Mouse (Mus musculus): Measurements from ENCODE around the gene Jph2.
"Not testable (repeated sequence)": the region's sequence is repeated elsewhere in the genome, so short reads cannot be mapped to it uniquely, and the experiment has no call there.

Gene Jph2

DNA sequence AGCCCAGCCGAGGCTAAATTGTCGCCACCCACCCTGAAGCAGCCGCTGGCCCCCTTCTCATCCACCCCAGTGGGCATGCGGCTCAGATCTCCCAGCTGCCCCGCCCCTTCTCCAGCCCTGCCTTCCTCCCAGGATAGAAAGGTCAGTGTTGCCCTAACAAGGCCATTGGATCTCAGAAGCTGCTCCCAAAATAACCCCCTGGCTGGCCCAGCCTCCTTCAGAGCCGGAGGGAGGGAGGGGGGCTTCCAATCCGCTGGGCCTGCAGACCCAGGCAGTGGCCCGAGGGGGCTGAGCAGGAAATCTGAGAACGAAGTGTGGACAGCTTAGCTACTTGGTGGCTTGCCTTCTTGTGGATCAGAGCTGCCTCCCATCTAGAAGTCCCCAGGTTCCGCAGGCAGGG is at the start of gene Jph2:
Gene Jph2, minus strand, starts transcription at position 89 of the 400 bp plus-strand sequence.
- DNase-seq: no peak

GRCm38 (mm10) chr2:163447375-163447774 is 49.6 kb upstream of the Jph2 start:
- no peak for DNase-seq

- no peak for DNase-seq
Observed at GRCm38 (mm10) chr2:163444017-163444416, 46.2 kb upstream of the Jph2 start.

- no peak for DNase-seq
Observed at GRCm38 (mm10) chr2:163443543-163443942, 45.8 kb upstream of the Jph2 start.

DNA sequence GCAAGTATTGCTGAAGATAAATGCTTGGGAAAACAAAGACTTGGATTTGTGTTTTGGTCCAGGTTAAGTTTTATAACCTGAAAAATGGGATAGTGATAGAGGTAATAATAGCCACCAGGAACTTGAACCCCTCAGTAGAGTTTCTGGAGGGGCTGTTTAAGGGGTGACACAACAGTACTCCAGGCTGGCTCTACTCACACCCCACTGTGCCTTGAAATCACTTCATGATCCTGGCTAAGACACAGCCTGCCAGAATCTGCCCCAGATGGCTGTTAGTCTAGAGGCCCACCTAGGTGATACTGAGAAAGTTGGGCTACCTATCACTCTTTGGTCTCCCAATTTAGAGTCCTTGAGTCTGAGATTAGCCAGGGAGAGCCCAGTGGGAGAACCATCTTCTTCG is 41.7 kb upstream of the Jph2 start:
- no peak for DNase-seq

DNA sequence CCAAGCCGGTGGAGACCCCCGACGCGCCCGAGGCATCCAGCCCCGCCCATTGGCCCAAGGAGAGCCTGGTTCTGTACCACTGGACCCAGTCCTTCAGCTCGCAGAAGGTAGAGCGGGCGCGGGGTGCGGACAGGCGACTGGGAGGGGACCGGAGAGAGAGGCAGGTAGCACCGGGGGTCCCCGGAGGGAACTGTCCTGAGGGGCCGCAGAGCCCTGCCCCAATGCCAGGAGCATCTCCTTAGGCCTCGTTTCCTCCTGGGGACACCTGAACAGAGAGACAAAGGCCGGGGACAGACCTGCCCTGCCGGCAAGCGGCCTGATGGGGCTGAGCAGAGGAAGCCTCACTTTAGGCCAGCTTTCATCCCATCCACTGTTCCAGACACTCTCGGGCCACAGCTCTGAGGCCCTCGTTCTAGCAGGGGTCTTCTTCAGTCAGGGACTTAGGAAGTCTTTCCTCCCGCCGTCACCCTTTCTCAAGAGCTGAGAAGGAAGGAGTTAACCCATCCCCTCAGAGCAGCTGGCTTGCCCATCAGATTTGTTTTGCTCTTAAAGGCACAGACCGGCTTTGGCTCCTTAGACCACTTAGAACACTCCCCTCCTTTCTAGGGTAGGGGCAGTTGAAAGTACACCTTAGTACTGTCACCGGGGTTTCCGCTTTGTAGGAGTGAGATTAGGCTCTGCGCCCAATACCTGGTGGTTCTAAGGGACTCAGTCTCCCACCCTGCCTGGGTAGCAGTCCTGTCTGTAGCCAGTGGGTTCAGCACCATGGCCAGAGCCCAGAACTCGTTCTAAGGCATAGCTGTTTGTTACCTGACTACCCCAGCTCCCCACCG is 41.0 kb upstream of the Jph2 start:
- no peak for DNase-seq

GRCm38 (mm10) chr2:163438246-163438618 is 40.4 kb upstream of the Jph2 start, which contains the start of gene Gdap1l1:
Gene Gdap1l1, plus strand, starts transcription at chr2:163438476.
- no peak for DNase-seq

GRCm38 (mm10) chr2:163437800-163438199 is 40.0 kb upstream of the Jph2 start:
- DNase-seq: no peak

- no peak for DNase-seq
Observed at GRCm38 (mm10) chr2:163433971-163434370, 36.2 kb upstream of the Jph2 start.

DNA sequence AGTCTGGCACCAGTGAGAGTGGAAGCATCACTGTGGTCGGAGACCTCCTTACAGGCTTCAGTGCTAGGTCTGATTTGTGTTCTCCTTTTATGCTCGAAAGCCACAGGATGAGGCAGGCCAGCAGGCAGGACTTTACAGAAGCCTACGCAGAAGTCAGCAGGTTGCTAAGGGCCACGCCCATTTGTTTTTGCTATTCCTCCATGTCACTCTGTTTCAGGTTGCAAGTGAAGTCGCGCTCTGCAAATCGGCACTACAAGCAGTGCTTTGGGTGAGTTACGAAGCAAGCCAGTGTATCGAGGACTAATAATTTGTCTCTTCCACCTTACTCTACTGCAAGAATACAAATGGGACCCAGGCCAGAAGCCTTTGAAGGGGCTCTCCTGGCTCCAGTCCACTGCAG is 33.5 kb upstream of the Jph2 start:
- DNase-seq: no peak

DNA sequence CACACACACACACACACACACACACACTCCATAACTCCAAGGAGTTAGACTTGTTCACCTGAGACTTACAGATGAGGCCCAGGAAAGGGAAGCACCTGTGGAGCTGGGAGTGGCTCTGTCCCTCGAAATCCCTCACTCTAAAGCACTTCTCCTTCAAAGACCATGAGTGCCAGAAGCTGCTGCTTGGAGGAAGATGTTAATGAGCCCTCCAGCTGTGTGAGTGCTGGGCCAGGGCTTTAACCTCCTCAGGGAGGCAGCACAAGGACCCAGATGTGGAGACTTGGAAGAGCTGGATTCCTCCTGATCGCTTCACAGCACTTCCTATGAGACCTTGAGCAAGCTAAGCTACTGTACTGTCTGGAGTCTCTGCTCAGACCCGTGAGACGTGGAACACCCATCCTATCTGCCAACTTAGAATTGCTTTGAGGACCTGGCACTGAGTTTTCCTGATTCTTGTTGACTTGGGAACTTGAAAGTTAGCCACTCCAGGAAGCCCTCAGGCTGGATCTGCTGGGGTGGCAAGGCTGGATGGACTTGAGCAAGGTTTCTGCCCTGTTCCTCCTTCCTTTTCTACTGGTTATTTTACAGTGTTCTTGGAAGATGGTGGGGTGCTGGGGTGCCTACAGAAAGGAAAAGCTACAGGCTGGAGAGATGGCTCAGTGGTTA is 30.7 kb upstream of the Jph2 start:
- DNase-seq: no peak

GRCm38 (mm10) chr2:163424597-163424996 is 26.8 kb upstream of the Jph2 start, which contains the start of gene Oser1:
Gene Oser1, minus strand, starts transcription at chr2:163424697.
- DNase-seq: no peak

DNA sequence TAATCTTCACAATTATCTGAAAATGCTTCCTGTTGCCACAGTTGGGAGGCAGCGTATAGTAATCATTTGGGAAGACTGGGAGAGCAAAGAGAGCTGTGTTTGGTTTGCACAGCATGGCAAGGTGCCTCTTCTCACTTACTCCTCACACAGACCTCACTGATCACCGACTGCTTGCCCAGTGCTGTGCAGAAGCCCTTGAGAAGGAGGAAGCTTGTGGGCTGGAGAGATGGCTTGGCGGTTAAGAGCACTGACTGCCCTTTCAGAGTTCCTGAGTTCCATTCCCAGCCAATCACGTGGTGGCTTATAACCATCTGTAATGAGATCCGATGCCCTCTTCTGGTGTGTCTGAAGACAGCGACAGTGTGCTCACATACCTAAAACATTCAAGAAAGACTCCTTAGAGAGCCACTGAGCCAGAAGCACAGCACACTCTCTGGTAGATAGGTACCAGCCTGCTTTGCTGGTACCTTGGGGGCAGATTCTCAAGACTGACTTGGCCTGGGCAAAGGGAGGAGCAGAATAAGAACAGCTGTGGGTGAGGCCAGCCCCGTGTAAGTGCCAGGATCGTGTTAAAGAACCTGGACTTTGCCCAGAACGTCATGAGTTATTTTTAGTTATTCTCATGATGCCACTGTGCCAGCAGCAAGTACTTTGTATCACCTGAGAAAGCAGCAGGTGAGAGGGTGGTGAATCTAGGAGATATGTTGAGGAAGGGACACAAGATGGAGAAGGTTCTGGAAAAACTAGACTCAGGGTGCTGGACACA is 25.3 kb upstream of the Jph2 start:
- peak; percentile 68 for DNase-seq

GRCm38 (mm10) chr2:163420366-163420886 is 22.6 kb upstream of the Jph2 start:
- DNase-seq: no peak

DNA sequence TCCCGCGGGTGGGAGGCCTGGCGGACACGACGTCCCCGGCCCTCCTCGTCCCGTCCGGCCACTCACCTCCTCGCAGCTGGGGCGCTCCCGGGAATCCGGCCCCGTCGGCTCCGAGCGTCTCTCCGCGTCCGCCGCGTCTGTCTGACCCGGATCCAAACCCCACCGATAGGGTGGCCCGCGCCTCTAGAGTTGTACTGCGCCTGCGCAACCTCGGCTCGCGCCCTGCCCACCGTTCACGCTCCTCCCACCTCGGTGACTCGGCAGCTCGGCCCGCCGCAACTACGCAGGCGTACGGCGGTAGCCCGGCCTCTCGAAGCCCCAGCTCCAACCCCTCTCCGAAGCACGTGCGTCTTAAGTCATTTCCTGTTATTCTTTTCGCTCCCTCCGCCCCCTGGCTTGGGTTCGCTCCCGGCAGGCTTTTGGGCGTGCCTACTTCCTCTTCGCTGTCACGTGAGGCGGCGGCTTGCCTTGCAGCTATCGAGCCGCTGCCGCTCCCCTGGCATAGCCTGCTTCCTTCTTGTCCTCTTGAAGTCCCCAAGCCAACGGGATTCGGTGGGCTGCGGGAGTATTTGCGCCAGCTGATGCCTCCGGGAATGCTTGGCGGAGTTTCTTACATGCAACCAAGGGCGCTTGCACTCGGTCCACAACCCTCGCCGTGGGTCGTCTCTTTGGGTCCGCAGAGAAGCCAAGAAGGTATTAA is 21.7 kb upstream of the Jph2 start:
- DNase-seq: peak; percentile 99

DNA sequence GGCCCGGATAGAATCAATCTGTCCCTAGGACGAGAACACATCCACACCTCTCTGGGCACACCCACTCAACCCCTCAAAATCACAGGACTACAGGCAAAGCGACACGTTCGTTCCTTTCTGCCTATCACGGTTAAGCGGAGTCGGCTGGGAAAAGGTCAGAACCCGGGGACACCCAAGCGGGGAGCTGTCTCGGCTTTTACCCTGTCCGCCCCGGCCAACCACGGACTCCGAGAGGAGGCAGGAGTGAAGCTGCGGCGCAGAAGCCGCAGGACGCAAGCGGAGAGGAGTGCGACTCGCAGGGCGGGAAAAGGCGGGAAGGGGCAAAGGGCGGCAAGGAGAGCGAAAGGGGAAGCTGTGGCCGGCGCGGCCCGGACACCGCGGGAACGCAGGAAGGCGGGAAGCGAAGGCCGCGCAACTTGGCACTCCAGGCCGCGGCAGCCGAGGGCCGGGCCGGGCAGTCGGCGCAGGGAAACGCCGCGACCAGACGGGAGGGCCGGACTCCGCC is 21.1 kb upstream of the Jph2 start:
- DNase-seq: no peak

- DNase-seq: no peak
Observed at GRCm38 (mm10) chr2:163417830-163418229, 20.0 kb upstream of the Jph2 start.

DNA sequence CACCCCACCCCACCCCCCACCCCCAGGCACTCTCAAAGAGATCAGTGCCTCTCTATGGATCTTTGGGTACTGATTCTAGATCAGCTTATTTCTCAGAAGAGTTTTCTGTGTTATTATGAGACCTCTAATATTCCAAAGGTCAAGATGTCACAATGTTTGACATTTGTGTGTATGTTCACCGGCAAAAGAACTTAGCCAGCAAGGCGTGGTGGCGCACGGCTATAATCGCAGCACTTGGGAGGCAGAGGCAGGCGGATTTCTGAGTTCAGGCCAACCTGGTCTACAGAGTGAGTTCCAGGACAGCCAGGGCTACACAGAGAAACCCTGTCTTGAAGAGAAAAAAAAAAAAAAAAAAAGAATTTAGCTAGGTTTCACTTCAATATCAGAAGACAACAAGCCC is 19.2 kb upstream of the Jph2 start:
- DNase-seq: no peak

- no peak for DNase-seq
Observed at GRCm38 (mm10) chr2:163412846-163413590, 15.2 kb upstream of the Jph2 start.

DNA sequence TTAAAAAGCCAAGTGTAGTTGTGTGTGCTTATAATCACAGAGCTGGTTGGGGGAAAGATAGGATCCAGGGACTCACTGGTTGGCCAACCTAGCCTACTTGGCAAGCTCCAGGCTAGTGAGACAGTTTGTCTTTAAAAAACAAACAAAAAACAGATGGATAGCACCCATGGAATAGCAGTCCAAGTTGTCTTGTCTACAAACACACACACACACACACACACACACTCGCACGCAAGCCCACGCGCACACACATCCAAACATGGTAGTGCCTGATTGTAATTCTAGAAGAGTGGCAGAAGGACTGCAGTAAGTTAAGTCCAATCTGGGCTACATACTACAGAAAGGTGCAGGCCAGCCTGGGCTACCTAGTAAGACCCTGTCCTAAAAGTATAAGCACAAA is 14.6 kb upstream of the Jph2 start:
- no peak for DNase-seq

DNA sequence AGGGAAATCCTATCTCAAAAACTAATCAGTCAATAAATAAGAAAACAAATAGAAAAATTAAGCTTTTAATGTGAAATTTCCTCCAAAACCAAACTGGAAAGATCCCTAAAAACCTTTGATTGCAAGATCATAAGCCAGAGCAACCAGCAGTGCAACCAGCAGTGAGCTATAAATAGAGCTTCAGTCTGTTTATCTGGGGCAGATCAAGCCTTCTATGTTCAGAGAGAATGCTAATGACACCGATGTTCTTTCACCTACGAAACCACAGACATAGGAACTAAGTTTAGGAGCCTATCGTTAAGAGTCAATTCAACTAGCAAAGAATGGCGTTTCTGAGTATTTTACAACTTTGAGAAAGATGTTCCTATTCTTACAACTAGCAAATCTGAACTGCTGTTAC is 14.0 kb upstream of the Jph2 start:
- no peak for DNase-seq

GRCm38 (mm10) chr2:163411344-163411743 is 13.6 kb upstream of the Jph2 start:
- DNase-seq: not testable (repeated sequence)
